Mouse (Mus musculus) heart, postnatal 36 days (tissue): Measurements from ENCODE around the gene 6330409D20Rik. TPM values are rescaled to one million over a fixed set of nuclear protein-coding genes. Genes with fewer than 3 reads are reported as not detected.

ENCODE experiments used
- DNase-seq, 2 experiments: peaks; one replicate each; pipeline ENCODE4 v3.0.0; 2021 to 2022
- intact Hi-C: fragments of 180-260 bp; cut with DNase I; formaldehyde crosslinking; loops from one replicate; pipeline ENCODE4 v1.15.1; 2025
- total RNA-seq, 2 experiments: library from RNA; stranded (reverse); gene quantifications; 2 replicates each; pipeline ENCODE4 v1.2.3; 2021

6330409D20Rik gene
- total RNA-seq, 2 experiments from 2014 or later: not detected

GRCm38 (mm10) chr2:32758503-32758902, 17.7 kb upstream of the 6330409D20Rik start:
- intact Hi-C loops: loop anchor here (5.0 kb wide), 1 partner anchor 126 kb away; no protein-coding TSS in a partner anchor
- no peak for DNase-seq

GRCm38 (mm10) chr2:32757056-32757845, 16.4 kb upstream of the 6330409D20Rik start, which contains the start of gene Tor2a:
TSS of gene Tor2a (plus strand) at chr2:32757234.
- peak; percentile 95 to 96 for DNase-seq
- intact Hi-C loops: loop anchor here (1.0 to 5.0 kb wide), 2 partner anchors 44 to 125 kb away; partner anchors contain the start of gene Cdk9

GRCm38 (mm10) chr2:32756674-32757055, 15.8 kb upstream of the 6330409D20Rik start:
- intact Hi-C loops: loop anchor here (1.0 to 5.0 kb wide), 2 partner anchors 43 to 124 kb away; partner anchors contain the start of gene Cdk9

GRCm38 (mm10) chr2:32752181-32752580, 11.4 kb upstream of the 6330409D20Rik start:
- DNase-seq: no peak
- intact Hi-C loops: no loop called here

More at GRCm38 (mm10) chr2:32756674-32757055, 15.8 kb upstream of the 6330409D20Rik start:
- no peak for DNase-seq

- intact Hi-C loops: no loop called here
- DNase-seq: no peak
Measured at GRCm38 (mm10) chr2:32751665-32752033, 10.8 kb upstream of the 6330409D20Rik start.

GRCm38 (mm10) chr2:32750887-32751664, 10.3 kb upstream of the 6330409D20Rik start:
- intact Hi-C loops: no loop called here
- peak in 1 of 2 experiments; percentile 37 for DNase-seq

- no peak for DNase-seq
- intact Hi-C loops: no loop called here
Measured at GRCm38 (mm10) chr2:32750199-32750598, 9.4 kb upstream of the 6330409D20Rik start.

- no peak for DNase-seq
- intact Hi-C loops: no loop called here
Measured at GRCm38 (mm10) chr2:32749082-32749481, 8.3 kb upstream of the 6330409D20Rik start.

- no peak for DNase-seq
- intact Hi-C loops: no loop called here
Measured at GRCm38 (mm10) chr2:32744272-32744982, 3.6 kb upstream of the 6330409D20Rik start.

GRCm38 (mm10) chr2:32742173-32742531, 1.3 kb upstream of the 6330409D20Rik start:
- intact Hi-C loops: no loop called here
- DNase-seq: no peak

GRCm38 (mm10) chr2:32741273-32742172, 707 bp upstream of the 6330409D20Rik start:
- intact Hi-C loops: loop anchor here (2.0 kb wide), 1 partner anchor 13 kb away; no protein-coding TSS in a partner anchor
- DNase-seq: peak in 1 of 2 experiments; percentile 57

GRCm38 (mm10) chr2:32739311-32739710, 1.5 kb downstream of the 6330409D20Rik start:
- intact Hi-C loops: no loop called here
- no peak for DNase-seq

- no peak for DNase-seq
- intact Hi-C loops: no loop called here
Measured at GRCm38 (mm10) chr2:32737008-32737407, 3.8 kb downstream of the 6330409D20Rik start.

- DNase-seq: no peak
- intact Hi-C loops: no loop called here
Measured at GRCm38 (mm10) chr2:32736306-32736829, 4.4 kb downstream of the 6330409D20Rik start.

- DNase-seq: peak; percentile 71
- intact Hi-C loops: loop anchor here (2.0 kb wide), 1 partner anchor 20 kb away; no protein-coding TSS in a partner anchor
Measured at GRCm38 (mm10) chr2:32734933-32735332, 5.9 kb downstream of the 6330409D20Rik start.

- intact Hi-C loops: loop anchor here (2.0 kb wide), 1 partner anchor 20 kb away; no protein-coding TSS in a partner anchor
- DNase-seq: no peak
Measured at GRCm38 (mm10) chr2:32734480-32734879, 6.3 kb downstream of the 6330409D20Rik start.

- intact Hi-C loops: no loop called here
- DNase-seq: no peak
Measured at GRCm38 (mm10) chr2:32732695-32733094, 8.1 kb downstream of the 6330409D20Rik start.

GRCm38 (mm10) chr2:32731911-32732310, 8.9 kb downstream of the 6330409D20Rik start:
- no peak for DNase-seq
- intact Hi-C loops: no loop called here

- intact Hi-C loops: no loop called here
- DNase-seq: no peak
Measured at GRCm38 (mm10) chr2:32730854-32731253, 10.0 kb downstream of the 6330409D20Rik start.
